Mouse (Mus musculus) heart, embryonic 11.5 days (tissue): ENCODE results near the gene Dll4. TPM values are rescaled to one million over a fixed set of nuclear protein-coding genes. Genes with fewer than 3 reads are reported as not detected.

Experiments used
- ATAC-seq: fragments of 200-750 bp; cut with Nextera tagmentation; replicated peaks from 2 replicates; pipeline ENCODE4 v1.8.0; 2017; ENCODE audit warnings: moderate library complexity; ENCODE audit not compliant: insufficient number of reproducible peaks, low FRiP score, low TSS enrichment
- H3K27ac ChIP-seq: fragments of 300-500 bp; sonication (generic); 2 replicates; pipeline ENCODE4 v1.5.1; 2014; ENCODE audit warnings: mild to moderate bottlenecking, low read depth, low read length
- H3K27me3 ChIP-seq: fragments of 300-500 bp; sonication (generic); 2 replicates; pipeline ENCODE4 v1.6.1; 2014; ENCODE audit warnings: mild to moderate bottlenecking, low read length, mixed read lengths; ENCODE audit not compliant: control insufficient read depth, insufficient read depth
- H3K36me3 ChIP-seq: fragments of 300-500 bp; sonication (generic); 2 replicates; pipeline ENCODE4 v1.6.1; 2014; ENCODE audit warnings: mild to moderate bottlenecking, low read length, moderate library complexity, mixed read lengths; ENCODE audit not compliant: control insufficient read depth, insufficient read depth
- H3K4me1 ChIP-seq: fragments of 300-500 bp; sonication (generic); 2 replicates; pipeline ENCODE4 v1.6.1; 2014; ENCODE audit warnings: low read length; ENCODE audit not compliant: control insufficient read depth, insufficient read depth
- H3K4me2 ChIP-seq: fragments of 300-500 bp; sonication (generic); 2 replicates; pipeline ENCODE4 v1.6.1; 2014; ENCODE audit warnings: mild to moderate bottlenecking, moderate library complexity
- H3K4me3 ChIP-seq: fragments of 300-500 bp; sonication (generic); 2 replicates; pipeline ENCODE4 v1.5.1; 2014; ENCODE audit warnings: low read depth, low read length
- H3K9ac ChIP-seq: fragments of 300-500 bp; sonication (generic); 2 replicates; pipeline ENCODE4 v1.6.1; 2014; ENCODE audit warnings: mild to moderate bottlenecking, low read depth, low read length, moderate library complexity
- H3K9me3 ChIP-seq: fragments of 300-500 bp; sonication (generic); replicated peaks from 2 replicates; pipeline ENCODE4 v1.6.1; 2016; ENCODE audit warnings: low read length; ENCODE audit not compliant: control insufficient read depth
- WGBS: fragments of 180-500 bp; shearing (Covaris S2); extraction: QIAGEN DNeasy Blood & Tissue Kit; methylation state at CpG from one replicate; pipeline ENCODE4 v1.1.7; 2014; ENCODE audit not compliant: insufficient replicate concordance; 5-methylcytosine and 5-hydroxymethylcytosine counted together
- polyA plus RNA-seq: library from polyadenylated mRNA; unstranded; fragments of >200 nt; fragmentation: Nextera tagmentation; extraction: Ambion mirVana; gene quantifications from 2 replicates; pipeline ENCODE4 v1.2.1, GENCODE M21; 2014

Dll4 gene
- polyA plus RNA-seq, 1 experiment from 2014 or later: 3.7 TPM

GRCm38 (mm10) chr2:119292852-119293251, 32.7 kb upstream of the Dll4 start:
- 92% methylated on average over 17 of the region's 17 CpGs for WGBS
- Histone ChIP-seq H3K27me3 (no peaks in the 10 kb centered on the region), H3K36me3 (peaks cover 20% of the 10 kb centered on the region), H3K4me3 (no peak overlapping the region), H3K9me3 (no peaks in the 10 kb centered on the region), H3K9ac (no peak overlapping the region), H3K4me2 (no peak overlapping the region), H3K4me1 (peaks cover 6% of the 10 kb centered on the region), H3K27ac (no peak overlapping the region)
- no peak for ATAC-seq

- H3K27me3 ChIP-seq: no peaks in the 10 kb centered on the region
- ATAC-seq: no peak
- no peak overlapping the region for H3K9ac ChIP-seq
- no peaks in the 10 kb centered on the region for H3K9me3 ChIP-seq
- no peak overlapping the region for H3K27ac ChIP-seq
- 91% methylated on average over 17 of the region's 17 CpGs for WGBS
- H3K4me2 ChIP-seq: no peak overlapping the region
- H3K36me3 ChIP-seq: peaks cover 22% of the 10 kb centered on the region
- H3K4me3 ChIP-seq: no peak overlapping the region
- H3K4me1 ChIP-seq: peaks cover 6% of the 10 kb centered on the region
Observed at GRCm38 (mm10) chr2:119293311-119293710, 32.3 kb upstream of the Dll4 start.

GRCm38 (mm10) chr2:119293776-119294390, 31.7 kb upstream of the Dll4 start:
- Histone ChIP-seq H3K36me3 (peaks cover 22% of the 10 kb centered on the region), H3K9ac (no peak overlapping the region), H3K4me3 (no peak overlapping the region), H3K27me3 (no peaks in the 10 kb centered on the region), H3K27ac (no peak overlapping the region), H3K4me2 (no peak overlapping the region), H3K9me3 (no peaks in the 10 kb centered on the region), H3K4me1 (peaks cover 6% of the 10 kb centered on the region)
- ATAC-seq: no peak
- WGBS: 91% methylated on average over 34 of the region's 34 CpGs

DNA sequence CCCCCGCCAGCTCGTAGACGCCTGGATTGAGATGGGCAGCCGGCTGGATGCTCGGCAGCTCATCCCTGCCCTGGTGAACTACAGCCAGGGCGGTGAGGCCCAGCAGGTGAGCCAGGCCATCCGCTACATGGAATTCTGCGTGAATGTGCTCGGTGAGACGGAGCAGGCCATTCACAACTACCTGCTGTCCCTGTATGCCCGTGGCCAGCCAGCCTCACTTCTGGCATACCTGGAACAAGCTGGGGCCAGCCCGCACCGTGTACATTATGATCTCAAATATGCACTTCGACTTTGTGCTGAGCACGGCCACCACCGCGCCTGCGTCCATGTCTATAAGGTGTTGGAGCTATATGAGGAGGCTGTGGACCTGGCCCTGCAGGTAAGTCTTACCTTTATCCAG, 31.2 kb upstream of the Dll4 start:
- Histone ChIP-seq H3K4me3 (no peak overlapping the region), H3K4me1 (peaks cover 3% of the 10 kb centered on the region), H3K9ac (no peak overlapping the region), H3K9me3 (no peaks in the 10 kb centered on the region), H3K36me3 (peaks cover 25% of the 10 kb centered on the region), H3K27me3 (no peaks in the 10 kb centered on the region), H3K27ac (no peak overlapping the region), H3K4me2 (no peak overlapping the region)
- ATAC-seq: no peak
- 92% methylated on average over 18 of the region's 18 CpGs for WGBS

DNA sequence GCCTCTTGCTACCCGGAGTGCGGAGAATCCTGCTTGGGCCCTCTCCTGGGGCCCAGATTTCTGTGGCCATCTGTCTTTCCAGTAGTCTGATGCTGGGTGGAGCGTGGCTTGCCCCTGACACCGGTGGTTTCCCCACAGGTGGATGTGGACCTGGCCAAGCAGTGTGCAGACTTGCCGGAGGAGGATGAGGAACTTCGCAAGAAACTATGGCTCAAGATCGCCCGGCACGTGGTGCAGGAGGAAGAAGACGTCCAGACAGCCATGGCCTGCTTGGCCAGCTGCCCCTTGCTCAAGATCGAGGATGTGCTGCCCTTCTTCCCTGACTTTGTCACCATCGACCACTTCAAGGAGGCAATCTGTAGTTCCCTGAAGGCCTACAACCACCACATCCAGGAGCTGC, 28.8 kb upstream of the Dll4 start:
- H3K27ac ChIP-seq: no peak overlapping the region
- no peaks in the 10 kb centered on the region for H3K9me3 ChIP-seq
- no peaks in the 10 kb centered on the region for H3K27me3 ChIP-seq
- no peak overlapping the region for H3K9ac ChIP-seq
- H3K4me3 ChIP-seq: no peak overlapping the region
- no peak for ATAC-seq
- peaks cover 16% of the 10 kb centered on the region for H3K4me1 ChIP-seq
- no peak overlapping the region for H3K4me2 ChIP-seq
- peaks cover 25% of the 10 kb centered on the region for H3K36me3 ChIP-seq
- 86% methylated on average over 12 of the region's 12 CpGs for WGBS

DNA sequence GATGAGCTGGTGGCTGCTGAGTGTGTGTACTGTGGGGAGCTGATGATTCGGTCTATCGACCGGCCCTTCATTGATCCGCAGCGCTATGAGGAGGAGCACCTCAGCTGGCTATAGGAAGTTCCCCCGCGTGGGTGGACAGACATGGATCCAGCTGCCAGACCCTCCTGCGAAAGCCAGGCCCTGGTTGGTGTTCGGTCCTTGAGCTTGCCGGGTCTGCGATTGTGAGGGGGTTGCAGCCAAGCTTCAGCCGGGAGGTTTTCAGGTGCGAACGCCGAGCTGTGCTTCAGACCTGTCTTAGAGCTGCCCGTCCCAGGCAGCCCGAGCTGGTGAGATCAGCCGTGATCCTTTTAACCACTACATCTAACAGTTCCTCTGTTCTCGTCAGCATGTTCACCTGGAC, 28.1 kb upstream of the Dll4 start:
- Histone ChIP-seq H3K4me1 (peaks cover 16% of the 10 kb centered on the region), H3K27me3 (no peaks in the 10 kb centered on the region), H3K4me3 (no peak overlapping the region), H3K4me2 (no peak overlapping the region), H3K27ac (no peak overlapping the region), H3K9me3 (no peaks in the 10 kb centered on the region), H3K9ac (no peak overlapping the region), H3K36me3 (peaks cover 20% of the 10 kb centered on the region)
- no peak for ATAC-seq
- 91% methylated on average over 19 of the region's 19 CpGs for WGBS

GRCm38 (mm10) chr2:119298330-119298729, 27.3 kb upstream of the Dll4 start:
- Histone ChIP-seq H3K4me3 (no peak overlapping the region), H3K9me3 (no peaks in the 10 kb centered on the region), H3K9ac (no peak overlapping the region), H3K27me3 (no peaks in the 10 kb centered on the region), H3K4me2 (no peak overlapping the region), H3K4me1 (peaks cover 16% of the 10 kb centered on the region), H3K27ac (no peak overlapping the region), H3K36me3 (peaks cover 15% of the 10 kb centered on the region)
- ATAC-seq: no peak
- WGBS: 48% methylated on average over 5 of the region's 5 CpGs

- WGBS: 90% methylated on average over 2 of the region's 2 CpGs
- no peak overlapping the region for H3K4me2 ChIP-seq
- ATAC-seq: no peak
- H3K36me3 ChIP-seq: peaks cover 14% of the 10 kb centered on the region
- no peaks in the 10 kb centered on the region for H3K27me3 ChIP-seq
- no peak overlapping the region for H3K9ac ChIP-seq
- no peaks in the 10 kb centered on the region for H3K9me3 ChIP-seq
- no peak overlapping the region for H3K4me3 ChIP-seq
- H3K27ac ChIP-seq: no peak overlapping the region
- peaks cover 19% of the 10 kb centered on the region for H3K4me1 ChIP-seq
Observed at GRCm38 (mm10) chr2:119298839-119299238, 26.7 kb upstream of the Dll4 start.
